9 mouse cellular contexts compared by ENCODE assay signal in the genomic region with DNA sequence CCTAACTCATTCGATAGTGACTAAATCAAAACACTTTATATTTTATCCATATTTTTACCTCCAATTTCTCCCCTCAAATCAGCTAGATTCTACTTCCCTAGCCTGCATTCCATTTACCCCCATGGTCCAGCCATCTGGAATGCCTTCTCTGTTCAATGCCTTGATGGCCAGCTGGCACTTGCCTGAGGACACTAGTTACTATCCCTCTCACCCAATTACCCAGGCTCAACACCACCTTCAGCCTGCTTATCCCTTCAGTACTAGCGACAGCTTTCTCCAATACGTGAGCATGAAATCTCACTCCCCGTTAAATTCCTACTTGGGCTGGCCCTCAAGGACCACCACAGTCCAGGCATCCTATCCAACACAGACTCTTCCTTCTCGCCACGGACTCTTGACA. TPM values are rescaled to one million over a fixed set of nuclear protein-coding genes. Genes with fewer than 3 reads are reported as not detected.
A peak's percentile ranks its signal among the peaks of the same experiment; 100 is the strongest.
DNase-seq lines count a peak whose midpoint lies in the region; ATAC-seq and TF ChIP-seq lines count a peak whose summit lies in the region.
"Had no signal": no experiment of that assay in that cellular context is flagged by ENCODE, and none has a peak within 500 bp of the region (broad histone marks: within the 10 kb centered on the region; RNA-seq: fewer than 3 reads in every experiment).

No protein-coding gene starts in this region.

- H3K4me3 ChIP-seq in spleen, adult 2 months (ENCODE audit: extremely low read depth, insufficient read depth, insufficient read length): no peak overlapping the region
- no peak overlapping the region for H3K4me3 ChIP-seq in hindbrain, postnatal 0 days (ENCODE audit: low read length)

- H3K9me3 ChIP-seq in hindbrain, postnatal 0 days (ENCODE audit: low read length): no peaks in the 10 kb centered on the region
- H3K9me3 ChIP-seq: liver, embryonic 13.5 days had no signal

- no peak for TF ChIP-seq CTCF in spleen, adult 2 months (IDR thresholded peaks at IDR 0.05; ENCODE audit: extremely low read depth, insufficient read depth, insufficient read length, insufficient replicate concordance)
- no peak for TF ChIP-seq CTCF in hindbrain, postnatal 0 days (IDR thresholded peaks at IDR 0.05; ENCODE audit: low read depth)

- TF ChIP-seq POLR2A in spleen, adult 2 months (IDR thresholded peaks at IDR 0.05; ENCODE audit: low read depth, low read length): no peak

- no peaks in the 10 kb centered on the region for H3K36me3 ChIP-seq in spleen, adult 2 months (ENCODE audit: control insufficient read depth, insufficient read depth, low read length)
- no peaks in the 10 kb centered on the region for H3K36me3 ChIP-seq in hindbrain, postnatal 0 days (ENCODE audit: insufficient read depth, low read length)
- H3K36me3 ChIP-seq: liver, embryonic 13.5 days had no signal

- no peak for ATAC-seq in cerebellum, adult (ENCODE audit: insufficient number of reproducible peaks, low FRiP score, low TSS enrichment)
- no peak for ATAC-seq in hindbrain, postnatal 0 days

- no peak overlapping the region for H3K9ac ChIP-seq in hindbrain, postnatal 0 days (replicated peaks; ENCODE audit: low read length)

- 89% methylated on average over 6 of the region's 6 CpGs for WGBS in spleen, adult 2 months
- WGBS in hindbrain, postnatal 0 days: 62% methylated on average over 6 of the region's 6 CpGs

- no peaks in the 10 kb centered on the region for H3K27me3 ChIP-seq in spleen, adult 2 months (ENCODE audit: control insufficient read depth, insufficient read depth, low read length)
- no peaks in the 10 kb centered on the region for H3K27me3 ChIP-seq in hindbrain, postnatal 0 days (ENCODE audit: insufficient read depth, low read length)

- H3K4me1 ChIP-seq in spleen, adult 2 months (ENCODE audit: control insufficient read depth, insufficient read depth, insufficient read length): peaks cover 7% of the 10 kb centered on the region
- peaks cover 20% of the 10 kb centered on the region for H3K4me1 ChIP-seq in hindbrain, postnatal 0 days (ENCODE audit: insufficient read depth, low read length)

- H3K27ac ChIP-seq in spleen, adult 2 months (ENCODE audit: insufficient read depth, low read length): peak overlapping the region; percentile 2; the same call in 1 of the 2 replicates
- H3K27ac ChIP-seq in hindbrain, postnatal 0 days: no peak overlapping the region
- H3K27ac ChIP-seq: liver, embryonic 13.5 days had no signal

- DNase-seq in cerebellum, adult 11-12 months: peak; percentile 79
- DNase-seq in spleen, adult 2 months (ENCODE audit: low read depth in 1 of 2, low spot score in 2 of 2): no peak
- DNase-seq in spleen, adult 18-20 months: no peak
- DNase-seq in hindbrain, postnatal 0 days (ENCODE audit: low spot score): peak; percentile 36
- DNase-seq in urinary bladder, adult 2 months (ENCODE audit: low spot score): no peak
- DNase-seq in left cerebral cortex, adult 18-20 months (ENCODE audit: low spot score in 2 of 2): no peak
- no peak for DNase-seq in adrenal gland, postnatal 36 days
- DNase-seq: liver, embryonic 13.5 days had no signal

- no peak overlapping the region for H3K4me2 ChIP-seq in hindbrain, postnatal 0 days (ENCODE audit: low read depth, low read length)

RNA-seq across cellular contexts. Expression of a gene that starts 2.2 kb away (rescaled TPM):
- 3.4 and 4.7 TPM in 2 replicates for polyA plus RNA-seq in spleen, adult 2 months (2012; rRNA removed)
- 24.1 and 28.9 TPM in 2 replicates for total RNA-seq in hindbrain, postnatal 0 days (2014; rRNA removed)
- polyA plus RNA-seq in hindbrain, postnatal 0 days (2015; fragmentation: Nextera tagmentation; extraction: Ambion mirVana): 23.2 and 23.4 TPM in 2 replicates
- 6.6 and 7.6 TPM in 2 replicates for polyA plus RNA-seq in urinary bladder, adult 2 months (2012; rRNA removed)
- total RNA-seq in left cerebral cortex, adult 18-20 months (2021): 10 to 100 TPM; 19.4 to 21.3 TPM
- total RNA-seq in adrenal gland, postnatal 36 days (2021): 1 to 10 TPM; 7.8 to 8.7 TPM

Comparison
In these comparisons a context has a peak if more than half of its experiments do, and no peak if none do; other contexts are left out.
1. DNase-seq: peak in cerebellum, adult 11-12 months (single experiment) and hindbrain, postnatal 0 days (single experiment); none in spleen, adult 2 months (0 of 2), spleen, adult 18-20 months (0 of 2), urinary bladder, adult 2 months (single experiment), left cerebral cortex, adult 18-20 months (0 of 2) and adrenal gland, postnatal 36 days (0 of 2).